In the genomic region with DNA sequence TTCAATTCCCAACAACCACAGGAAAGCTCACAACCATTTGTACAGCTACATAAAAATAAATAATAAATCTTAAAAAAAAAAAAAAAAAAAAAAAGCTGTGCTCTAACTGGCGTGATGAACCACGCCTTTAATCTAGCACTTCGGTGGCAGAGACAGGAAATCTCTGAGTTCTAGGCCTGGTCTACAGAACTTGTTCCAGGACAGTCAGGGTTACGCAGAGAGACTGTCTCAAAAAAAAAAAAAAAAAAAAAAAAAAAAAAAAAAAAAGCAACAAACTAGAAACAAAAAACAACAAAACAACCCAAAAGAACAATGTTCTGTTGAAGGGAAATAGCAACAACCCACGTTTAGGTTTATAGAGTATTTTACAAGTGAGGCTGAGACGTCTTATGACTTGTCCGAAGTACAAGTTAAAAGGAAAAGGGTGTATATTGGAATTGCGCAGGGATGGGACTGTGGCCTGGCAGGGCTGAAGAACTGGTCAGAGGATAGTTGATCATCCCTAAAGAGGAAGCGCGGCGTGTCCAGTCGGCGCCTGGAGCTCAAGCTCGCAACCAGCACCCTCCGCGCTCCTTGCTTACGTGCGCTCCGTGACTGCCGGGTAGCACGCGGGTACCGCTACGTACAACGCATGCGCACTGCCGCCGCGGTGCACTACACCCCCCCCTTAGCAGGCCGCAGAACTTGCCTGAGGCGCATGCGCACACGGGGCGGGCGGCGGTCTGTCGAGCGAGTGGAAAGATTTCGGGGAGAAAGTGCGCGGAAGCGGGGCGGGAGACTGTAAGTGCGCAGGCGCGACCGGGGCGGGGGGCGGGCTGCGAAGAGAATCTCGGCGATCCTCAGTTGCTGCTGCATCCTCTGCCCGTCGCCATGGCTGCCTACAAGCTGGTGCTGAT, we compare ENCODE assay signal across 8 mouse cellular contexts. TPM values are rescaled to one million over a fixed set of nuclear protein-coding genes. Genes with fewer than 3 reads are reported as not detected.
DNase-seq lines count a peak whose midpoint lies in the region; ATAC-seq lines count a peak whose summit lies in the region.

TSS of gene Pgam1 (plus strand) at position 746 of the 896 bp plus-strand sequence.

- H3K27ac ChIP-seq in brown adipose tissue, adult 24 weeks (replicated peaks; ENCODE audit: low read depth, low read length): peak within 1 kb of the TSS; percentile 94
- peak within 1 kb of the TSS; percentile 97 for H3K27ac ChIP-seq in heart, embryonic 13.5 days (replicated peaks)
- H3K27ac ChIP-seq in liver, embryonic 12.5 days: peak within 1 kb of the TSS; percentile 88
- H3K27ac ChIP-seq in stomach, embryonic 15.5 days: peak within 1 kb of the TSS; percentile 96

- peak within 1 kb of the TSS; percentile 90 for H3K4me2 ChIP-seq in heart, embryonic 13.5 days
- peak within 1 kb of the TSS; percentile 98 for H3K4me2 ChIP-seq in liver, embryonic 12.5 days
- peak within 1 kb of the TSS; percentile 82 for H3K4me2 ChIP-seq in stomach, embryonic 15.5 days

- WGBS in heart, embryonic 13.5 days: 5% methylated on average over 54 of the region's 54 CpGs
- WGBS in liver, embryonic 12.5 days (ENCODE audit: insufficient replicate concordance): 4% methylated on average over 54 of the region's 54 CpGs
- WGBS in stomach, embryonic 15.5 days: 5% methylated on average over 54 of the region's 54 CpGs

- DNase-seq in CD4-positive, CD25-positive, alpha-beta regulatory T cell, adult 2 months (ENCODE audit: low read depth, low spot score): peak; percentile 100
- peak; percentile 40 for DNase-seq in fat pad, adult 2 months (ENCODE audit: extremely low read depth, low read depth, low spot score)
- peak; percentile 98 for DNase-seq in kidney, postnatal 10 days
- peak; percentile 94 to 97 for DNase-seq in natural killer cell, adult 2 months (ENCODE audit: low spot score in 2 of 2)

- H3K27me3 ChIP-seq in heart, embryonic 13.5 days (replicated peaks): no peaks in the 10 kb centered on the region
- no peaks in the 10 kb centered on the region for H3K27me3 ChIP-seq in liver, embryonic 12.5 days (replicated peaks)
- no peaks in the 10 kb centered on the region for H3K27me3 ChIP-seq in stomach, embryonic 15.5 days (replicated peaks)

- H3K36me3 ChIP-seq in heart, embryonic 13.5 days: peaks cover 30% of the 10 kb centered on the region
- H3K36me3 ChIP-seq in liver, embryonic 12.5 days: peaks cover 30% of the 10 kb centered on the region
- H3K36me3 ChIP-seq in stomach, embryonic 15.5 days: peaks cover 9% of the 10 kb centered on the region; the same call in 1 of the 2 replicates

- no peaks in the 10 kb centered on the region for H3K9me3 ChIP-seq in heart, embryonic 13.5 days
- H3K9me3 ChIP-seq in liver, embryonic 12.5 days (replicated peaks): no peaks in the 10 kb centered on the region
- no peaks in the 10 kb centered on the region for H3K9me3 ChIP-seq in stomach, embryonic 15.5 days

- peak within 1 kb of the TSS; percentile 100 for H3K9ac ChIP-seq in heart, embryonic 13.5 days
- peak within 1 kb of the TSS; percentile 88 for H3K9ac ChIP-seq in liver, embryonic 12.5 days
- peak within 1 kb of the TSS; percentile 92 for H3K9ac ChIP-seq in stomach, embryonic 15.5 days

- H3K4me3 ChIP-seq in brown adipose tissue, adult 24 weeks (ENCODE audit: insufficient read depth, low read depth, low read length): peak within 1 kb of the TSS; percentile 97
- peak within 1 kb of the TSS; percentile 97 for H3K4me3 ChIP-seq in heart, embryonic 13.5 days
- peak within 1 kb of the TSS; percentile 77 for H3K4me3 ChIP-seq in liver, embryonic 12.5 days
- peak within 1 kb of the TSS; percentile 96 for H3K4me3 ChIP-seq in stomach, embryonic 15.5 days (replicated peaks)

- peak; percentile 89 for ATAC-seq in heart, embryonic 13.5 days (ENCODE audit: extremely low read depth, insufficient number of reproducible peaks, low FRiP score, low TSS enrichment)
- peak; percentile 91 for ATAC-seq in liver, embryonic 12.5 days
- peak; percentile 96 for ATAC-seq in stomach, embryonic 15.5 days (ENCODE audit: insufficient read depth, low FRiP score, low read depth)

- H3K4me1 ChIP-seq in brown adipose tissue, adult 24 weeks (ENCODE audit: control insufficient read depth, insufficient read depth, insufficient read length, low read length): peaks cover 4% of the 10 kb centered on the region; the same call in 1 of the 2 replicates
- peaks cover 43% of the 10 kb centered on the region for H3K4me1 ChIP-seq in heart, embryonic 13.5 days
- H3K4me1 ChIP-seq in liver, embryonic 12.5 days: peaks cover 56% of the 10 kb centered on the region
- peaks cover 27% of the 10 kb centered on the region for H3K4me1 ChIP-seq in stomach, embryonic 15.5 days

RNA-seq across cellular contexts. Expression of gene Pgam1, which starts in this region (rescaled TPM):
- 903 and 992 TPM in 2 replicates for polyA plus RNA-seq in brown adipose tissue, adult 24 weeks (2012; ENCODE audit: insufficient read depth, insufficient read length, missing spikeins)
- 780 and 862 TPM in 2 replicates for polyA plus RNA-seq in heart, embryonic 13.5 days (2015; fragmentation: Nextera tagmentation; extraction: Ambion mirVana)
- polyA plus RNA-seq in liver, embryonic 12.5 days (2016; fragmentation: Nextera tagmentation; extraction: Ambion mirVana): 355 and 377 TPM in 2 replicates
- polyA plus RNA-seq in stomach, embryonic 15.5 days (2015; fragmentation: Nextera tagmentation; extraction: Ambion mirVana): 626 and 677 TPM in 2 replicates

Comparison
In these comparisons a context has a peak if more than half of its experiments do, and no peak if none do; other contexts are left out.
1. Peak in every context shown above with its lines: DNase-seq, ATAC-seq, H3K4me3 ChIP-seq and H3K27ac ChIP-seq.
2. DNase-seq: peak in every context shown above with its lines; median percentile 100 in CD4-positive, CD25-positive, alpha-beta regulatory T cell, adult 2 months; 98 in kidney, postnatal 10 days; 96 in natural killer cell, adult 2 months; 40 in fat pad, adult 2 months.